Mouse (Mus musculus): ENCODE results near the gene Gm17428. TPM values are rescaled to one million over a fixed set of nuclear protein-coding genes. Genes with fewer than 3 reads are reported as not detected.
"Not testable (repeated sequence)": the region's sequence is repeated elsewhere in the genome, so short reads cannot be mapped to it uniquely, and the experiment has no call there.

Gm17428 gene
- total RNA-seq, 1 experiment from 2014 or later: not detected

DNA sequence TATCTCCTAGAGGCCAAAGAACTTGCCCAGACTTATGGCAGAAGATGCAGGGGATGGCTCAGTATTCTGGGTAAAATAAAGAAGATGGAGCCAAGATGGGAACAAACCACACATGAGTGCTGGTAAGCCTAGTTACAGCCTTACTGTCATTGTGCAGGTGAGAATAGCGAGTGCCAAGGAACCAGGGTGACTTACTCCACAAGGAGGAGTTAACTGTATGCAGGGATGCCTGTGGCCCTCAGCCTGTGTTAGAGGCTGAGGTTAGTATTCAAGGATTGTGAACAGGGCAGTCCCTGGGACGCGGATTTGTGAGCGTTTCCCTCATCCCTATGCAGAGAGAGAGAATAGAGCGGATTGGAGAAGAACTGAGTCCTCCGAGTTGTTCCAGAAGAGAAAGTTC lies 25.1 kb upstream of the Gm17428 start:
- DNase-seq: no peak

DNA sequence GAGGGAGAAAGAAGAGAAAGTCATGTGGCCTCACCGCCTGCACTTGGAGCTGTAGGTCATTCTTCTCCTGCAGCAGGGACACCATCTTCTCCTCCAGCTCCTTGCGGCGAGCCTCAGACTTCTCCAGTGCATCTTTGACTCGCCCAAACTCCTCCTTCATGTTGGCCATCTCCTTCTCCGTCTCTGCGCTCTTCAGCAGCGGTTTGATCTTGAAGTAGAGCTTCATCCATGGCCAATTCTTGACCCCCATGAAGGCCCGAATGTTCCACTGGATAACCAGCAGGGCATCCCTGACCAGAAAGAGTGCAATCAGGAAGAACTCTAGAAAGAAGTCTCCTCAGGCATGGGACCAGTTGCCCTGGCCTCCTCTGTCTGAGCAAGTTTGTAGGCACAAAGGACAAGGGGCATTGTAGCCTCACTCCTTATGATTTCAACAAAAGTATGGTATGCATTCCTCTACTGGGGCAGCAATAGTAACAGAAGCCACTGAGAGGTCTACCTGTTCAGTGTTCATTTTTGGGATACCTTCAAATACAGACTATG lies 23.0 kb upstream of the Gm17428 start:
- no peak for DNase-seq

DNA sequence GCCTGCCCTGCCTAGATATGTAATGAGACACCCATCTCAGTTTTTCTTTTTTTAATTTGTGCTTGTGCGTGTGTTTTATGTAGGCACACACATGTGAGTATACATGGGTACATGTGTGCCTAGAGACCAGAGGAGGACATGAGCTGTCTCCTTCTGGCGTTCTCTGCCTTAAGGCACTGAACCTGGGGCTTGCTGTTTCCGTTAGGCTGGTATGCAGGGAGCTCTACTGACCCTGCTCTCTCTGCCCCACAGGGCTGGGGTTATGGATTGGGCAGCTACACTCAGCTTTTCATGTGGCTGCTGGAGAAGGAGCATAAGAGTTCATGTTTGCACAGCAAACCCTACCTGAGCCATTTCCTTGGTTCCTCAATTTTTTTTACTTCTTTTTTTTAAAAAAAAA lies 22.3 kb upstream of the Gm17428 start:
- no peak for DNase-seq

DNA sequence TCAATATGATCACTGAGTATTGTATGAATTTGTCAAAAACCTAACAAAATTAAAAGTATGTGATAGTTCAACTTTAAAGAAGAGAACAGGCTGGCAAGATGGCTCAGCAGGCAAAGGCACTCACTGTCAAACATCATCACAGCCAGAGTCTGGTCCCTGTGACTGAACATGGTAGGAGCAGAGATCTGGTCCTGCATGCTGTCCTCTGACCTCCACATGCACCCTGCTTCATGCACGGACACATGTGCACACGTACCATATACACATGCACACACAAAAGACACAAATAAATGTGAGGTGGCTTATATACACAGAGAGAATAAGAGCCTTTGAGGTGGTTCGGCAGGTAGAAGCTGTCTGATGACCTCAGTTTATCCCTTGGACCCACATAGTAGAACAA lies 21.3 kb upstream of the Gm17428 start:
- no peak for DNase-seq

DNA sequence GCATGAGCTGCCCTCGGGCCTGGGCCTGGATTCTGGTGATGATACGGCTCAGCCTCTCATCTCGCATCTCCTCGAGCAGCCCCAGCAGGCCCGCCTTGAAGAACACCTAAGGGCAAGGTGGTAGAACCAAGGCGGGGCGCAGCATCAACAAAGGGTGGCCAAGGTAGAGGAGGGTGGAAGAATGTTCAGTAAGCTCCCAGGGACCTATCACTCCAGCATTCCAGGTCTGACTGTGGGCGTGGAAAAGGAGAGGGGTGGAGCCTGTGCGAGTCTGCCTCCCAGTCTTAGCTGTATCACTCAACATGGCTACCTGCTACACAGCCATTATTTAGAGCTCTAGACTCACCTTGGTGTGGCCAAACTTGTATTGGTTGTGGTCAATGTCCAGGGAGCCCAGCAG lies 20.2 kb upstream of the Gm17428 start:
- DNase-seq: no peak

DNA sequence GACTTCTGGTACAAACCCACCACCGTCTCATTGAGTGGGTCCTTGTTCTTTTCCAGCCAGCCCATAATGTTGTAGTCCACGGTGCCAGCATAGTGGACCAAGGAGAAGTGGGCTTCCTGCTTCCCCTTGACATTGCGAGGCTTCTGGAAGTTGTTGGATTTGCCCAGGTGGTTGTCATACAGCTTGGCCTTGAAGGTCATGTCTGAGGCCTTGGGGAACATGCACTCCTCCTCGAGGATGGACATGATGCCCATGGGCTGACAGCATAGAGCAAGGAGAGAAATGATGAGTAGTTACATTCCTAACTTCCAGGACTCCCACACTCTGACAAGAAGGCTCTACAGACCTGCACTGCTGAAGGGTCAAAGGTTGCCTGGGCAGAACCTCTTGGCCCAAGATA lies 18.2 kb upstream of the Gm17428 start:
- DNase-seq: no peak

DNA sequence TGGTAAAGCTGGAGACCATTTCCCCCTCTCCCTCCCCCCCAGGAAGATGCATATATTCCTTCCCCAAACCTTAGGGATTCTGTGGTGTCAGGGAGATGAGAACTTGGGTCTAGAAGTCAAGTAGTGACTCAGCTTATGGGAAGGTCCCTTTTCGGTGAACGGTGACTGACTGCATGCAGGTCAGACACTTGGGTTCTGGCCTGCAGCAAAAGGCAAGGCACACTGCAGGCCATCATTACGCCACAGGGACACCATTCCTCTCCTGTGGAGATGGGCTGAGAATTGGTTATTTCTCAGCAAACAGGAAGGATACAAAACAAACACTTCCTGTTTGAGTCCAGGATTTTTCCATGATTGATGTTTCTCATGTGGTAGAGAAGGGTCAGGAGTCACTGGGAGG lies 17.5 kb upstream of the Gm17428 start:
- no peak for DNase-seq

DNA sequence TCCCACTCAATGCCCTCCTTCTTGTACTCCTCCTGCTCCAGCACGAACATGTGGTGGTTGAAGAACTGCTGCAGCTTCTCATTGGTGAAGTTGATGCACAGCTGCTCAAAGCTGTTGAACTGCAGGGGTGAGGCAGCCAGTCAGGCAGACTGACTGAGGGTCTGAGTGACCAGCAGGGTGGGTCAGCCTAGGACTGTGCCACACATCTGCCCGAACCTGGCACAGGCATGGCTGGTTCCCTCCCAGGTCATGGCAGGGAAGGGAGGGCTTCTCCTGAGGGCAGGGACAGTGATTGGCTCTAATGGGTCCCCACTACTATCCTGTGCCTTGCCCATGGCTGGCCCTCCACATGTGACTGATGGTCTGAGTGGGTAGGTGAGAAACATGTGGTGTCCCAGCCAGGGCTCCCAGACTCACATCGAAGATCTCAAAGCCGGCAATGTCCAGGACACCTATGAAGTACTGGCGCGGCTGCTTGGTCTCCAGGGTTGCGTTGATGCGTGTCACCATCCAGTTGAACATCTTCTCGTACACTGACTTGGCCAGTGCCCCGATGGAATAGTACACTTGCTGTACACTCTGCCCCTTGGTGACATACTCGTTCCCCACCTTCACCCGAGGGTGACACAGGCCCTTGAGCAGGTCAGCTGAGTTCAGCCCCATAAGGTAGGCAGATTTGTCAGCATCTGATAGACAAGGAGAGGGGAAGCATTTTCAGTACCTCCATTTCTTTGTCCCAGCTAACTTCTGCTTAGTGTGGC lies 16.7 kb upstream of the Gm17428 start:
- not testable (repeated sequence) for DNase-seq

DNA sequence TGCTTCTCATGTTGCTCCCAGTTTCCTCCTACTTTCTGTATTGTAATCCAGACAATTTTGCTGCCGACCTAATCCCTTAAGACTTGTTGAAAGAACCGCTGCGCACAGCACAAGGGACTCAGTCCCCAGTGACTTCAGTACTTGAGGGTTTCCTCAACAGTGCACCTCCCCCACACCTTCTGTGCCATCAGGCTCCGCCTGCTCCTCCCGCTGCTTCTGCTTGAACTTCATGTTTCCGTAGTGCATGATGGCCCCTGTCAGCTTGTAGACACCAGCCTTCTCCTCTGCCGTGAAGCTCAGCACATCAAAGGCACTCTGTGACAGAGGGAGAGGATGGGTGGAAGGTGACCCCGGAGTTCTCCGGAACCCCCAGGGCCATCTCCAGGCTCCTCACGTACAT lies 16.0 kb upstream of the Gm17428 start:
- no peak for DNase-seq

DNA sequence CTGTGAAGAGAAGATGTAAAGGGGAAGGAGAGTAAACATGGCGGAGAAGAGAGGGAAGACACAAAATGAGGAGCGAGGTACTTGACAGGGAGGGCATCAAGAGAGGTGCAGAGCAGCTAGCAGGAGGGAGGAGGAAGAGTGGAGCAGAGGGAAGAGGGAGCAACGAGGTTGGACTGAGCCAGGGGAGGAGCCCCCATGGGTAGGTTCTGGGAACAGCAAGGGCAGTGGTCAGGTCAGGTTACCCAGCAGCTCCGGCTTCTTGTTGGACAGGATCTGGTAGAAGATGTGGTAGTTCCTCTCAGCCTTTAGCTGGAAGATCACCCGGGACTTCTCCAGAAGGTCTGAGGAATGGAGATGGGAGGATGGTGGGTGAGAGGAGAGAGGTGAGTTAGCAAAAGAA lies 15.2 kb upstream of the Gm17428 start:
- no peak for DNase-seq

DNA sequence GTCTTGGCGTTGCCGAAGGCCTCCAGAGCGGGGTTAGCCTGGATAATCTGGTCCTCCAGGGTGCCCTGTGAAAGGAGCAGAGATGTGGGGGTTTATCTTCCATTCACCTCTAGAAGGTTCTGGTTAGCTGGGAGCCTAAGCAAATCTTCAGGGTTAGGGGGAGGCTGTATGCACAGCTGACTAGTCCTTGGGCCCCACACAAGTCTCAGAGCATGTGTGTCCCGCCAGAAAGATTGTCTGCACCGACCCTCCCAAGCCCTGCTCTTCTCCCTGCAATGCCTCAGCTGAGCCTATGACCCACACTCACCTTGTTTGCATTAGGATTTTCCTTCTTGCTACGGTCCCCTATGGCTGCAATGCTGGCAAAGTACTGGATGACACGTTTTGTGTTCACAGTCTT lies 14.0 kb upstream of the Gm17428 start:
- DNase-seq: no peak

DNA sequence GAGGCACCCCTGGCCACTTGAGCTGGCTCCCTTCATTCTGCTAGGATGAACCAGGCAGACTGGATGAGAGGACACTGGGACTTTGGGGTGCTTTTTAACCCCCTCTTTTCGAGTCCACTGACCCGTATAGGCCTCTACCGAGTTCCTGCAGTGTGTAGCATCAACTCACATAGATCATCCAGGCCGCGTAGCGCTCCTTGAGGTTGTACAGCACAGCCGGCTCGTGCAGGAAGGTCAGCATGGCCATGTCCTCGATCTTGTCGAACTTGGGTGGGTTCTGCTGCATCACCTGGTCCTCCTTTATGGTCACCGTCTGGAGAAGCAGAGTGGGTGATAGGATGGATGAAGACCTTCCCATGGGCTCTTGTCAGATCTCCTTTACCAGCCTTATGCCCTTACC lies 13.0 kb upstream of the Gm17428 start:
- DNase-seq: no peak

DNA sequence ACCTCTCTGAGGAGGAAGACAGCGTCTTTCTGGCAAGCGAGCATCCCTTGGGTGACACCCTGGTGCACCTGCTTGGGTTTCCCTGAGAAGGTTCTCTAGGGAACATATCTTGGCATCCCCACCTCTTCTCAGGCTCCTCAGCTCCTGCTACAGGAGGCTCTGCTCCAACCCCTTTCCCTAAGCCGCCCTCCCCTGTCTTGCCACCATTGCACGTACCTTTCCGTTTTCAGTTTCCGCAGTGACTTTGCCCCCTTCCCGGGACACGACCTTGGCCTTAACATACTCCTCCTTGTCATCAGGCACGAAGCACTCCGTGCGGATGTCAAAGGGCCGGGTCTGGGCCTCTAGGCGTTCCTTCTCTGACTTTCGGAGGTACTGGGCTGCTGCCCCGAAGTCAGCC lies 11.7 kb upstream of the Gm17428 start:
- no peak for DNase-seq

DNA sequence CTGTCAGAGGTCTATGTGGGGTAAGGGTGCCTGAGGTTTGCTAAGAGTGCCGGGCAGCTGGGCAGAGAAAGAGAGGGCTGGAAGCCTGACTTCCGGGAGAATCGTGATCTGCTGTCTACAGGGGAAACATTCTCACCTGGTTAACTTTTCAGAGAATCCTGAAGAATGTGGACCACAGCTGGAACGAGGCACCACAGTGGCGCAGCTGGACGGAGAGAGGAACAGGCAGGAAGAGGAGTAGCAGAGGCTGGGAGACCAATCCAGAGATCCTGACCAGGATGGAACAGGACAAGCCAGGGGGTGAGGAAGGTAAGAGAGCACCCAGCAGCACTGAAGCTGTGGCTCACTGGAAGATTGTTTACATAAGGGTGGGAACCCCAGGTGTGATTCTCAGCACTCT lies 11.1 kb upstream of the Gm17428 start:
- DNase-seq: no peak

DNA sequence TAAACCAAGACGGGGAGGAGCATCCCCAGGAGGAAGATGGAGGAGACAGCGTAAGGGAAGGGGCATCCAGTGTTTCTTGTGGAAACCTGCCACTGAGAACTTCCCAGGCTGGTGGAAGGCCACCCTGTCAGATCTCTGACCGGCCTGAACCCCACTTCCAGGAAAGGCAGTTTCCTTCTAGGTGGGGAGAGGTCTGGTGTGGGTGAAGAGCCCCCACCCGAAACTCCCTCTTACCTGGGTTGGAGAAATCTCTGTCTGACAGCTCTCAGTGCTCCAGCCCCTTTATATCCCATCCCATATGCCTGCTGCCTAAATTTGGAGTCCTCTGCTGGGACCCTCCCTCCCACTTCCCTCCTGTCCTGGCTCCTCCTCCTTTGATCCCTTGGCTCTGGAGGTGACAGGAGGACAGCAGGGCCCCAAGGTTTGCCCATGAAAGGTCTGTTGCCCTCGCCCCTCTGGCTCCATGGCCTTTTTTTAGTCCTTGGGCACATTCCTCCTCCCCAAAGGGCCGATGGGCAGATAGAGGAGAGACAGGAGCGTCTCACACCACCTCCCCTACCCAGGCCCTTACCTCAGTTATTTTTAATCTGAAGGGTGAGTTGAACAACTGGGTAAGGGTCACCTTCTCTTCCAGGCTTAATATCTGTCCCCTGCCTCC lies 10.3 kb upstream of the Gm17428 start, which contains the start of gene Myh6:
Gene Myh6 (minus strand): TSS at position 608 of the 658 bp plus-strand sequence.
- no peak for DNase-seq

DNA sequence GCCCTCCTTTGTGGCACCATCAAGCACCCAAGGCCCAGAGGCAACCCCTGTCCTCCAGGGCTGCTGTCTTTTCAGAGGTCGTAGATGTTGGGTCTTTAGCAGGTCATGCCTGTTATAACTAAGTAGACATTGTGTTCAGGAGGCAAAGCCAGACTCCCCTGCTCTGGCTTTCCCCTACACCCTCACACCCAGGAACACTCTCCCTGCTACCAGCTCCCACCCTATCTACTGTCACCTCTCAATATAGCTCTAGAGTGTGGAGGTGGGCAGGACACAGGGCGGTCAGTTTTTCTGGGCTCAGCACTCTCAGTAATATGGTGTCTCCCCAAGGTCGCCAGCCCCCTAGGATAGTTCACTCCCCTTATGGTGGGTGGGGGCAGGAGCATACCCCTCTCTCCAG lies 8.9 kb upstream of the Gm17428 start:
- DNase-seq: no peak

DNA sequence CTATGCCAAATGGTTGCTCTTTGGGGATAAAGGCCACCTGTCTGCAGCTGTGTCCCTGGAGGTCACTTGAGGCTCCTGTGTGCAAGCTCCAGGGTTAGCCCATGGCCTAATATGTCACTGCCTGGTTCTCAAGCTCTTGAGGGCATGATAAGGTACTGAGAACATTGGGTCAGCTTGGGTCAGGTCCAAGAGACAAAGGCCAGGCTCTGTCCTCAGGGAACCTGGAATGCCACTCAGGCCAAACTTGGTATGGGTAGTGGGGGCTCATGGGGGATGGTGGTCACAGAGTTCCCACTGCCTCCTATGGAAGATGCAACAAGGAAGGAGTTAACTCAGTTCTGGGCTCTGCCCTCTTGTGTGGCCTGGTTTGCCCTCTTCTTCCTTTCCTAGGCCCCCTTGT lies 8.4 kb upstream of the Gm17428 start:
- no peak for DNase-seq

DNA sequence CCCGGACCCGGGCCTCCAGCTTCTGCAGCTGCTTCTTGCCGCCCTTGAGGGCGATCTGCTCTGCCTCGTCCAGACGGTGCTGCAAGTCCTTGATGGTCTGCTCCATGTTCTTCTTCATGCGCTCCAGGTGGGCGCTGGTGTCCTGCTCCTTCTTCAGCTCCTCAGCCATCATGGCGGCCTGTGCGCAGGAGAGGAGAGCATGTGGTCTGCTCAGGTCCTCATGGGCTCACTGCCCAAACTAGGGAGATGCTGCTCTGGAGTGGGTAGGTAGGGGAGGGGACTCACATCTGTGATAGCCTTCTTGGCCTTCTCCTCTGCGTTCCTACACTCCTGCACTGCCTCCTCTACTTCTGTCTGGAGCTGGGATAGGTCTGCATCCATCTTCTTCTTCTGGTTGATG lies 3.9 kb upstream of the Gm17428 start:
- not testable (repeated sequence) for DNase-seq

DNA sequence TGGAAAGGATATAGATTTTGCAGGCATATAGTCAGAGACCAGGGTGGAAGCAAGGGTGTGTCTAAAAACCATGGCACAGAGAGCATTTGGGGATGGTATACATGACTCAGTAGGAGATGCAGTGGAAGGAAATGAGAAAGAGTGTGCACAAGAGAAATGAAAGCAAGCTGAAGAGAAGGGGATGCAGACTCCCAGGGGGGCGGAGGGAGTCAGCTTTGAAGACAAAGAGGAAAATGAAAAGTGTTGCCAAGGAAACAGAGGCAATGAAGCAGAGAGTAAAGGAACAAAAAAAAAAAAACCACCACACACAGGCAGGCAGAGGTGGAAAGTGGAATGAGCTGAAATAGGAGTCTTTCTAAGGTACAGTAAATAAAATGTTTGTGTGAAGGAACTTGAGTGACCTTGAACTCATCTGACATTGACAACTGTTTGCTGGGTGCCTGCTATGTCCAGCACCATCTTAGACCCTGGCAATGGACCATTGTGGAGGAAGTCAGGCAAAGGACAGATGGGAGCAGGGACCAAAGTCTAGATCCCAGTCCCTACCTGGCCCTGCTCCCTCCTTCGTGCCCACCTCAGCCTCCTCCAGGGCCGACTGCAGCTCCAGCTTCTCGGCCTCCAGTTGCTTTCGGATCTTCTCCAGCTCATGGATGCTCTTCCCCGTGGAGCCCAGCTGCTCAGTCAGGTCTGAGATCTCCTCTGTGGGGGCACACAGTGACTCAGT lies 2.5 kb upstream of the Gm17428 start:
- DNase-seq: no peak

DNA sequence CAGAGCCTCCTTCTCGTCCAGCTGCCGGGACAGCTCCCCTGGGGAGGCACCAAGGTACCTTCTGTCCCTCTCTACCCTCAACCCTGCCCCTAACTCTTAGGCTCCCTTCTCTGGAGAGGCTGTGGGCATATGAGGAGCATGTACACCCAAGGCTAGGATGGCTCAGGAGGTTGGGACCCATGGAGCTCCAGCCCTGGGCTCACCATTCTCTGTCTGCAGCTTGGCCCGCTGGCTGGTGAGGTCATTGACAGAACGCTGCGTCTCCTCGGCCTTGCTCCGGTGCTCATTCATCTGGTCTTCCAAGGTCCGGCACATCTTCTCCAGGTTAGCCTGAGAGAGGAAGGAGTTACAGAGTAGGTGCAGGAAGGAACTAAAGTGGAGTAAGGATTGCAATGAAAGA lies 1.9 kb downstream of the Gm17428 start:
- no peak for DNase-seq

DNA sequence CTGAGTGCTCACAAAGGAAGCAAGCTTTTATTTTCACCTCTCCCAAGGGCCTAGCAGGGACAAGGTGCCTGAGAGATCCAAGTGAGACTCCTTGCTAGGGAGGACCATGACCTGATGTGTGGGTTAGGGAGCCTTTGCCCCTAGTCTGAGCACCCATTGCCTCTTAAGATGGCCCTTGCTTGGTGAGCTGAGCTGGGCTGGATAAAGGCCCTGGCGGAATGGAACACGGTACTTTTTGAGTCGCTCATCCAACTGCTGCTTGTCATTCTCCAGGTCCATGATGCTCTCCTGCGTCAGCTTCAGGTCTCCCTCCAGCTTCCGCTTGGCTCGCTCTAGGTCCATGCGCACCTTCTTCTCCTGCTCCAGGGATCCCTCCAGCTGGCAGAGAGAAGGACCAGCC lies 5.2 kb downstream of the Gm17428 start:
- DNase-seq: no peak

DNA sequence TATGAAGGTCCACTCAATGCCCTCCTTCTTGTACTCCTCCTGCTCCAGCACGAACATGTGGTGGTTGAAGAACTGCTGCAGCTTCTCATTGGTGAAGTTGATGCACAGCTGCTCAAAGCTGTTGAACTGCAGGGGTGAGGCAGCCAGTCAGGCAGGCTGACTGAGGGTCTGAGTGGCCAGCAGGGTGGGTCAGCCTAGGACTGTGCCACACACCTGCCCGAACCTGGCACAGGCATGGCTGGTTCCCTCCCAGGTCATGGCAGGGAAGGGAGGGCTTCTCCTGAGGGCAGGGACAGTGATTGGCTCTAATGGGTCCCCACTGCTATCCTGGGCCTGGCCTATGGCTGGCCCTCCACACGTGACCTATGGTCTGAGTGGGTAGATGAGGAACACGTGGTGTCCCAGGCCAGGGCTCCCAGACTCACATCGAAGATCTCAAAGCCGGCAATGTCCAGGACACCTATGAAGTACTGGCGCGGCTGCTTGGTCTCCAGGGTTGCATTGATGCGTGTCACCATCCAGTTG lies 11.7 kb downstream of the Gm17428 start:
- not testable (repeated sequence) for DNase-seq

DNA sequence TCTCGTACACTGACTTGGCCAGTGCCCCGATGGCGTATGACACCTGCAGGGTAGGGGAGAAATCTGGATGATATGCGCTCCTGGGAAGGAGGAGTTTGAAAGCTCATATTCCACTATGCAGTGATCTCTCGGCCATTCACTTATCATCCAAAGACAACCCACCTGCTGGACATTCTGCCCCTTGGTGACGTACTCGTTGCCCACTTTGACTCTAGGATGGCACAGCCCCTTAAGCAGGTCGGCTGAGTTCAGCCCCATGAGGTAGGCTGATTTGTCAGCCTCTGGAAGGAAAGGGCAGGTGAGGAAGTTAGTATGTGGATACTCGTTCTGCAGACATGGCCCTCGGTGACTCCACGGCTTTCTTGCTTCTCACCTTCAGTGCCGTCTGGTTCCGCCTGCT lies 12.1 kb downstream of the Gm17428 start:
- DNase-seq: no peak

Data from adrenal gland, postnatal 25 days (tissue).